Mouse (Mus musculus): ENCODE measurements at regions not wholly inside any gene's neighbourhood (a gene's known extent, or its start where the extent isn't known, plus 50 kb on each side); places are given as distances from the start of the nearest gene placed in this dataset.

- DNase-seq (ENCODE audit: inconsistent age in 2 of 2, low spot score in 1 of 2): no peak
Measured at GRCm38 (mm10) chr13:97566071-97566470, 194.4 kb downstream of the Gm10260 start.

DNA sequence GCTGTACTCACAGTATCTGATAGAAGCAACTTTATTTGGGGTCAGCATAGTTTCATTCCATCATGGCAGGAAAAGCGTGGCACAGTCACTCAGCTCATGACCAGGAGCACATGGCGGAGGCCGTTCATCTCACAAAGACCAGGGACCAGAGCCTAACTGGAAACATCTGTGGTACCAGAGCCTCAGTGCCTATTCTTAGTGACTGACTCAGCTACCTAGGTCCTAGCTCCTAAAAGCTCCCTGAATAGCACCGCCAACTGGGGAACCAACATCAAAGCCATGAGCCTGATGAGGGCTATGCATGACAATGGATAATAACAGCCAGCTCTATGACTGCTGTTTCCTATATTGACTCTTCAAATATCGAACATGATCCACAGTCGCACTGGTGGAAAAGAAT is 198.2 kb downstream of the Gm10260 start:
- no peak for DNase-seq (ENCODE audit: inconsistent age in 2 of 2, low spot score in 1 of 2)

DNA sequence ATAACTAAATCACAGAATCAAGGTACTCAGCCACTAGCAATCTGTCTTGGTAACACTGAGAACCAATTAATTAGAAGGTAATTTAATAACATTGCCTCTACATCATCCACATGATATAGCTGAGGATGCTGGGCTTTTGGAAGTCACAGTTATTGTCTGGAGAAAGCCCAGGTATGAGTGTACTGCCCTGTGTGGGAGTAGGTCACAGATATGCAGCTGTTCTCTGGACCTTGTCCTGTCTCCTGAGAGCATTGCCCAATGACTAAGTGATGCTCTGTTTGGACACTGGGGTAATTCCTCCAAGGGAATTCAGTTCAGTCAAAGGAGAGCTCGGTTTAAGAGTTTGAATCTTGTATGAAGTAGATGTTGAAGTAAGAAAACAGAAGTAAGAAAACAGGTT is 199.6 kb downstream of the Gm10260 start:
- DNase-seq (ENCODE audit: inconsistent age in 2 of 2, low spot score in 1 of 2): no peak

DNA sequence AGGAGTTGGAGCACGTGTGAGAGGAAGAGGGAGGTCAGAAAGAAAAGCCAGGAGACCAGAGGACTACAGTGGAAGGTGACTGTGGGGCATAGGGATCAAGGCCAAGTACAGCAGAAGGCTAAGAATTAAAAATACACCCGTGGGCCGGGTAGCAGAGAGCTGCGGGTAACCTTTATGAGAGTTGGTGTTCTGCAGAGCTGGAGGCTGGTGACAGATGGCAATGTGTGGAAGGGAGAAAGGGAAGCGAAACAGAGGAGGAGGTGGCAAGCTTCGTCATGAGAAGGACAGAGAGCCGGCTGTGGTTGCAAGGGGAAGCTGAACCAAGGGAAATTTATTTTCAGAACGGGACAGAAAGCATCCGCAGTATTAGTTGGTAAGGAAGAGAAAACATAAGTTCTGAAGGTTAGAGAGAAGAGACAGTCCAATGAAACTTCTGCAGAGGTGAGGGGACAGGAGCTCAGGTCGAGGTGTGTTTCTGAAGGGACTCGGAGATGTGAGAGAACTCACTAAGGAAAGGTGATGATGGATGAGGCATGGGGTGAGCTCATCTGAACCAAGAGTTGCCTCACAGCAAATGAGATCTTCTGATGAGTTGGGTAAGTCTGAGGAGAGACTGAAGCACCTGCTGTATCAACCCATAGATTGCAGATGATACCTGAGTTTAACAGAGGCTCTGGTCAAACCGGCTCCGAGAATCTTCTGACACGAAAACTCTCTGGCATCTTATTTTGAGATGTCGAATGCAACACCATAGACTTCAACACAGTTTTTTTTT is 200.6 kb downstream of the Gm10260 start:
- DNase-seq (ENCODE audit: inconsistent age in 2 of 2, low spot score in 1 of 2): no peak

GRCm38 (mm10) chr13:97558884-97559283 is 201.5 kb downstream of the Gm10260 start:
- no peak for DNase-seq (ENCODE audit: inconsistent age in 2 of 2, low spot score in 1 of 2)

DNA sequence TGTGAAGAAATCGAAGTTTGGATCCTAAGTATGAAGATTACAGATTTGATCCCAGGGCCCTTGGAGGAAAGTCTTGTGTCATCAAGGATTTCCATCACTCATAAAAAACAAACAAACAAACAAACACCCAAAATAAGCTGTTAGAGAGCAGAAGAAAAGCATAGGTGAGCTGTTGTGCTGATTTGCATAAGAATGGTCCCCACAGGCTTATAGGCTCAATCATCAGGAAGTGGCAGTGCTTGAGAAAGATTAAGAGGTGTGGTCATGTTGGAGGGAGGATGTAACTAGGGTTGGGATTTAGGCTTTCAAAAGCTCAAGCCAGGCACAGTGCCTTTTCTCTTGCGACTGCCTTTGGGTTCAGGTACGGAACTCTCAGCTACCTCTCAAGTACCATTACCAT is 205.1 kb downstream of the Gm10260 start:
- DNase-seq (ENCODE audit: inconsistent age in 2 of 2, low spot score in 1 of 2): no peak

GRCm38 (mm10) chr13:97554601-97555000 is 205.8 kb downstream of the Gm10260 start:
- DNase-seq (ENCODE audit: inconsistent age in 2 of 2, low spot score in 1 of 2): no peak

DNA sequence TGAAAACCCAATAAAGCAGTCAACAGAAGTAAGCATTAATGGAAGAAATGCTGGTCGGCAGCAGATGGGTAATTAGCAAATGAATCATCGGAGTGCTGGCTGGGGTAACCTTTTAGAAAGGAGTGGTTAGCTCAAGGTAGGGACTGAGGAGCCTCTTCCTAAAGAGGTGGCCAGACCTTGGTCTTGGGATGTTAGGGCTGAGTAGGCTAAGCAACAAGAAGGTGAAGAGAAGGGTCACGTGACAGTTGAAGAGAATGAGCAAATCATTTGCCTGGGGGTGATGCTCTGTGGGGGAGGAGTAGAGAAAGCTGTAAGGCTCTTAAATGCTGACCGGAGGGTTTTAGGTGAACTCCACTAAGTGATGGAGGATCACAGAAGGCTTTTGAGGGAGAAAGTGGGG is 208.2 kb downstream of the Gm10260 start:
- no peak for DNase-seq (ENCODE audit: inconsistent age in 2 of 2, low spot score in 1 of 2)

- no peak for DNase-seq (ENCODE audit: inconsistent age in 2 of 2, low spot score in 1 of 2)
Measured at GRCm38 (mm10) chr13:97550880-97551279, 209.6 kb downstream of the Gm10260 start.

- DNase-seq (ENCODE audit: inconsistent age in 2 of 2, low spot score in 1 of 2): no peak
Measured at GRCm38 (mm10) chr13:97550172-97550571, 210.3 kb downstream of the Gm10260 start.

DNA sequence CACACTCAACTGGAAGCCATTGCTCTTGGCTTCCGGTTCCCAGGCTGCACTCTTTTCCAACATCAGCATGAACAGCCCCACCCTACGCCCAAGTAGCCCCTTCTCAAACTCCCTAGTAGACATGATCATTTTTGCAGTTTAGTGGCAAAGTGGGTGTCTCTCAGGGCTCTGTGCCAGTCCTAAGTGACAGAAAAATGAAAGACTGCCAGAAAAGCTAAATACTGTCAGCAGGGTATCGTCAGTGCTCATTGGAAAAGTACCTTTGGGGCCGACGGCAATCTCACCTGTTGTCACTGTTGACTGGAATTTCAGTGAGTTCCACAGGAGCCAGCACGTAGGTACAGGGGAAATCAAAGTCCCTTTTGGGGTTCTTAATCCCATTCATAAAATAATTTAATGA is 211.0 kb downstream of the Gm10260 start:
- DNase-seq (ENCODE audit: inconsistent age in 2 of 2, low spot score in 1 of 2): no peak

DNA sequence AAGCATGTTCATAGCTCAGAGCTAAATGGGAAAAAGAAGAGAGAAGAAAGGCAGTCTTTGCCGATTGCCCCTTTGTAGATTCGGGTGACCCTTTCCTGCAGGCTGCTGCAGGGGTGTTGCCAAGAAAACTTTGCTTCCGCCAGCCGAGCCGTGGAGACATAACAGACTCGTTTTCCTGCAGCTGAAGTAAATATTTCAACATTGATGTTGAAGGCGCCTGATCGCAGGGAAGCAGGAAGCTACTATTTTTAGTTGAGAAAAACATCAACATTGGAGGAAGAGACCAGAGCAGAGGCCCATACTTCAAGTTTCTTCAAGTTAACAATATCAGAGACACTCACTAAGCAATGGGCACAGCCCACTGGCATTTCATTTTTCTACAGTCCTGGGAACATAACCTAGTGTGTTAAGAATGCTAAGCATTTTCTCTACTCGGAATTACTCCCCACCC is 211.9 kb downstream of the Gm10260 start:
- peak; percentile 59 to 75 for DNase-seq (ENCODE audit: inconsistent age in 2 of 2, low spot score in 1 of 2)

GRCm38 (mm10) chr13:97546936-97547335 is 213.5 kb downstream of the Gm10260 start:
- DNase-seq (ENCODE audit: inconsistent age in 2 of 2, low spot score in 1 of 2): no peak

DNA sequence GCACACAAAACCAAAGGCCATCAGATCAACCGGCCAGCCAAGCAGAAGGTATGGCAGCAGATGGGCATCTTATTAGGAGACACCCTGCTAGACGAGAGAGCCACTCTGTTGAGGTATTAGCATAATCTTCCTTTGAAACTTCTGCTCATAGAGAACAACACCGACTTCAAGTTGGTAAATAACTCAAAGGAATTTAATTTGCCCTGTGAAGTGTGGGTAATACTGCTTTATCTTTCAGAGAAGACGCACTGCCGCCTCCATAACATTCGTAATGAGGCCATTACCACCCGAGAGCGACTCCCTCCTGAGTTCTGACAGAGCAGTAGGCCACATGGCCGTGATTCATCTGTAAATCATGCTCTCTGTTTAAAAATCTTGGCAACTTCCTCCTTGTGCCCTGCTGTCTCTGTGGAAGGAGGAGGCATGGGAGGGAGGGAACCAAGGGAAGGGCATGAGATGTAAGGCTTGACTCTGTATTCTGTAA is 214.4 kb downstream of the Gm10260 start:
- peak; percentile 46 to 77 for DNase-seq (ENCODE audit: inconsistent age in 2 of 2, low spot score in 1 of 2)

DNA sequence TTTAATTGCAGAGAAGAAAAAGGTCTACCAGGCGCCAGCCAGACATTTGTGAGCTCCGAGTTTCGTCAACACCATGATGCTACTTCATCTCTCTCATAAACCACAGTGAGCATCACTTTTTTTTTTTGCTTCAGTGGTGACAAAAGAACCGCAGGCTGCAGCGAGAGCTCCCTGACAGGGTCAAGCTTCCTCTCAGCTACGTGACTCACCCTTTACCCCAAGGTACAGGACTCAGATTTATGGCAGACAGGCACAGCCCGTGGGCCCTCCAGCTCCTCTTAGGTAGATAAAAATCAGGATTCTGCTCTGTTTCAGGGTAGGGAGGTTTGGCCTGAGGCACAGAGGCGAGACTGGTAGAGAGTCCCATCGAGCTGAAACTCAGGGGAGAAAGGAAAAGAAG is 220.7 kb downstream of the Gm10260 start:
- peak; percentile 29 to 70 for DNase-seq (ENCODE audit: inconsistent age in 2 of 2, low spot score in 1 of 2)

DNA sequence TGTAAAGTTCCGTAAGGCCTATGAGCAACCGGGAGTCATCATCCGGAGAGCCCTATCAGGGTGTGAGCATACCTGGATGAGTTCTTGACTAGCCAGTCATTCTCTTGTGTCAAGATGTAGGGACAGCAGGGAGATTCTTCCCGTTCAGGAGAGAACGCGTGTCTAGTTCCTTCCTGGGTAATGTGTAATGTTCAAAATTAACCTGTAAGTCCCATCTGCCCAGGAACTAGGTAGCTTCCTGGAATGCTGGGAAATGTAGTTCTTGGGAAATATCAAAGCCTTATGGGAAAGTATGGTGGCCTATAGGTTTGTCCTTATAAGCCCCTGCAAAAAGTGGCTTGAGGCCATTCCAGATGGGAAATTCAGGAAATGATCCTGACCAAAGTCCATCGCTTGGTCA is 222.0 kb downstream of the Gm10260 start:
- no peak for DNase-seq (ENCODE audit: inconsistent age in 2 of 2, low spot score in 1 of 2)

GRCm38 (mm10) chr13:97537686-97538085 is 222.7 kb downstream of the Gm10260 start:
- no peak for DNase-seq (ENCODE audit: inconsistent age in 2 of 2, low spot score in 1 of 2)

DNA sequence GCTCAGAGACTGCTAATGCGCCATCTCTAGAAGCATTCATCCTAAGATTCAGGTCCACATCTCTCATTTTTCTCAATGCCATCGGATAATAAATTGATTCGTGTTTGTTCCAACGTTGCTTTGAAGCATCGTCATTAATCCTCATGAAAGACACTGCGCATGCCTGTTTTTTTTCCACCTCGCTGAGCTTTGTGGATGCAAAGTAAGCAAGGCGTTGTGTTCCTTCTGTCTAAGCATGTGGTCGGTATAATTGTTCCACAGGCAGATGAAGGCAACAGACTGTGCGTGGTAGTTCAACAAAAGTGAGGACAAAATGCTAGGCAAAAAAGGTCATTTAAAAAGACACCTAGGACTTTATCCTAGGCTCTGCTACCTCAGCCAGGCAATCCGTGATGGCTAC is 223.2 kb downstream of the Gm10260 start:
- DNase-seq (ENCODE audit: inconsistent age in 2 of 2, low spot score in 1 of 2): no peak

DNA sequence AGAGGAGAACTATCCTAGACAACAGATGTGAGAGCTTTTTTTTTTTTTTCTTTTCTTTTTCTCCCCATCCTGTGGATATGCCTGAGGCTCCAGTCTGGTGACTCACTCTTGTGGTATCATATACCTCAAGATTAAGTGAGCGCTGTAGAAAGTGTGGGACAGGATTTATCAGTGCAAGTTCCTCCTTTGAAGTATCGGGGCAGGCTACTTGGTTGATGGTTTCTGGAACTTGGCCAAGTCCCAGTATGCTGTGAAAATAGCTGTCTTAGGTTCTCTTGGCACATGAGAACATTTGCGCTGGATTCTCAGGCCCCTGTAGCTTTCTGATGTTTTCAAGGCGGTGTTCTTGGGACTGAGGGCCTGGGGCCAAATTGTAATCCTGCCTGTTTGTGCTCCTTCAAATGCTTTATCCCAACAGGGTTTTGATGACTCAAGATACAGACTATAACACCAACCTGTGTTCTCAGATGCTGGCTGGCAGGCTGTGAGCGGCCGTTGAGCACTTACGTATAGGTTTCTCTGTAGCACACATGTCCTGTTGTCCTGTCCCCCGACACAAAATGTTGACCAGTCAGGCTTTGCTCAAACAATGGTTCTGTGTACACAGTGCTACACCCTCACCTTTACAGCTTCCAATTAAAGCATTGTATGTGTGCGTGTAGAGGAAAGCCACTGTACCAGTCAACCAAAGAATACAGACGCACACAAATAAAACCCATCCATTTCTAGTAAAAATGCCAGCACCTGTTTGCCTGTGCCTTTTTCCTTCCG is 226.4 kb downstream of the Gm10260 start:
- peak in 1 of 2 experiments; percentile 48 for DNase-seq (ENCODE audit: inconsistent age in 2 of 2, low spot score in 1 of 2)

DNA sequence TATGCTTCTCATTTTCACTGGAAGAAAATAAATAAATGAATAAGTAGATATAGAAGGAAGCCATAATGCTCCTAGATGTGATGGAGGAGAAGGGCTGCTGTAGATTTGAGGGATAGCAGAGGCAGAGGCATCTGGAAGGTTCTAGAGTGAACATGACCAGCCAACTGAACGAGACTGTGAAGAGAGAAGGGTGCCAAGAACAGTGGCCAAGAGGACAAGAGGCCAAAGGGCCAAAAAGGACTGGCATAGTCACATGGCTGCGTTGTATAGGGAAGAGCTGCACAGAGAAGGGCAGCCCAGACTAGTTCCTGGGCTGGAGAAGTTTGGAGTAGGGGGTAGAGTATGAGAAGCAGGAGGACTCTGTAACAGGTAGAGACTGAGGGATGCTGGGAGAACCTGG is 229.3 kb downstream of the Gm10260 start:
- DNase-seq (ENCODE audit: inconsistent age in 2 of 2, low spot score in 1 of 2): no peak

- no peak for DNase-seq (ENCODE audit: inconsistent age in 2 of 2, low spot score in 1 of 2)
Measured at GRCm38 (mm10) chr13:97530570-97530969, 229.9 kb downstream of the Gm10260 start.

DNA sequence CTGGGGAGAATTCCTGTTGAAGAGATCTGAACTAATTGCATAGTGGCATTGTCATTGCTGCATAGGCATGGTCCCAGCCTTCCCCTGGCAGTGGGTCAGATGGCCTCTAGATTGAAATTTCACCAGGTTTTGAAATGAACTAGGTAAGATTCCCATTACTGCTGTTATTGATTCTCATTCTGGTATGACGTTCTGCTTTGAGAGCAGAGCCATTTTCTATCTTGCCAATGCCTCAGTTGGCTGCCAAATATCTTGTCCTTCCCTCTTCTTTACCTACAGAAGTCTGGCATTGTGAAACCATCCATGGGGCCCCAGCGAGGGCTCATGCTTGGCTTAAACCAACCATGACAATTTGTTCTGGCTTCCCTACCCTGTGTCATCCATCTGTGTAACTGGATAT is 232.5 kb downstream of the Gm10260 start:
- no peak for DNase-seq (ENCODE audit: inconsistent age in 2 of 2, low spot score in 1 of 2)
